Mouse (Mus musculus) MEL (cell line): Measurements from ENCODE around the gene Camk1d. TPM values are rescaled to one million over a fixed set of nuclear protein-coding genes. Genes with fewer than 3 reads are reported as not detected.

ENCODE experiments used
- DNase-seq: peaks from one replicate; pipeline ENCODE4 v3.0.0; 2011; ENCODE audit warnings: low read depth, low spot score
- H3K27ac ChIP-seq: 2 replicates; pipeline ENCODE4 v1.5.1; 2012; ENCODE audit warnings: low read depth, mild to moderate bottlenecking, control low read depth, low read length, moderate library complexity; ENCODE audit not compliant: control insufficient read depth
- H3K27me3 ChIP-seq, 2 experiments: fragments of 150-350 bp in 1 of 2; sonication (generic) in 1 of 2; 2 replicates each; pipeline ENCODE4 v1.6.1; 2012; ENCODE audit warnings: low read length in 2 of 2, mild to moderate bottlenecking in 2 of 2, improper control_type of control experiment in 1 of 2, moderate library complexity in 1 of 2; ENCODE audit not compliant: insufficient read depth in 2 of 2, control insufficient read depth in 1 of 2
- H3K36me3 ChIP-seq, 2 experiments: 2 replicates each; pipeline ENCODE4 v1.6.1; 2012 to 2014; ENCODE audit warnings: low read length in 2 of 2, improper control_type of control experiment in 1 of 2, inconsistent platforms in 1 of 2, mild to moderate bottlenecking in 1 of 2; ENCODE audit not compliant: insufficient read depth in 2 of 2, control insufficient read depth in 1 of 2
- H3K4me1 ChIP-seq, 2 experiments: fragments of 150-350 bp in 1 of 2; sonication (generic) in 1 of 2; 2 replicates each; pipeline ENCODE4 v1.6.1; 2012; ENCODE audit warnings: low read length in 2 of 2, improper control_type of control experiment in 1 of 2, mild to moderate bottlenecking in 1 of 2; ENCODE audit not compliant: insufficient read depth in 2 of 2, control insufficient read depth in 1 of 2
- H3K4me3 ChIP-seq, 2 experiments: fragments of 150-350 bp in 1 of 2; sonication (generic) in 1 of 2; 2 replicates each; pipeline ENCODE4 v1.5.1; 2012; ENCODE audit warnings: low read depth in 2 of 2, low read length in 2 of 2, mild to moderate bottlenecking in 2 of 2, moderate library complexity in 2 of 2, control low read depth in 1 of 2, improper control_type of control experiment in 1 of 2; ENCODE audit not compliant: control insufficient read depth in 1 of 2, insufficient read depth in 1 of 2
- H3K79me2 ChIP-seq: 2 replicates; pipeline ENCODE4 v1.6.1; 2012; ENCODE audit warnings: mild to moderate bottlenecking, low read length, moderate library complexity; ENCODE audit not compliant: control insufficient read depth, poor library complexity, insufficient read depth
- H3K9ac ChIP-seq: 2 replicates; pipeline ENCODE4 v1.6.1; 2012; ENCODE audit warnings: low read depth, mild to moderate bottlenecking, control low read depth, low read length, moderate library complexity; ENCODE audit not compliant: control insufficient read depth, poor library complexity, severe bottlenecking
- H3K9me3 ChIP-seq: fragments of 150-350 bp; sonication (generic); replicated peaks from 2 replicates; pipeline ENCODE4 v1.6.1; 2012; ENCODE audit warnings: mild to moderate bottlenecking, low read length, improper control_type of control experiment, moderate library complexity; ENCODE audit not compliant: insufficient read depth
- BHLHE40 ChIP-seq: IDR thresholded peaks from 2 replicates; pipeline ENCODE4 v1.6.1; 2012; ENCODE audit warnings: low read depth, mild to moderate bottlenecking, inconsistent platforms, low read length, improper control_type of control experiment, borderline replicate concordance
- CHD1 ChIP-seq: IDR thresholded peaks from 2 replicates; pipeline ENCODE4 v1.6.1; 2012; ENCODE audit warnings: low read depth, mild to moderate bottlenecking, inconsistent platforms, low read length, improper control_type of control experiment
- CHD2 ChIP-seq: IDR thresholded peaks from 2 replicates; pipeline ENCODE4 v1.6.1; 2011; ENCODE audit warnings: low read length, improper control_type of control experiment
- E2F4 ChIP-seq: IDR thresholded peaks from 2 replicates; pipeline ENCODE4 v1.6.1; 2011; ENCODE audit warnings: low read depth, low read length, improper control_type of control experiment, borderline replicate concordance
- ELF1 ChIP-seq: IDR thresholded peaks from 2 replicates; pipeline ENCODE4 v1.6.1; 2014; ENCODE audit warnings: low read depth, mild to moderate bottlenecking, inconsistent platforms, low read length, improper control_type of control experiment, moderate library complexity
- EP300 ChIP-seq, 2 experiments: IDR thresholded peaks; 2 replicates each; pipeline ENCODE4 v1.6.1; 2011; ENCODE audit warnings: improper control_type of control experiment in 2 of 2, low read length in 2 of 2, low read depth in 1 of 2, mild to moderate bottlenecking in 1 of 2
- ETS1 ChIP-seq: IDR thresholded peaks from 2 replicates; pipeline ENCODE4 v1.6.1; 2012; ENCODE audit warnings: low read depth, mild to moderate bottlenecking, inconsistent platforms, low read length, improper control_type of control experiment, moderate library complexity
- GATA1 ChIP-seq: IDR thresholded peaks from 2 replicates; pipeline ENCODE4 v1.6.1; 2011; ENCODE audit warnings: low read depth, low read length, improper control_type of control experiment
- JUND ChIP-seq: IDR thresholded peaks from 2 replicates; pipeline ENCODE4 v1.6.1; 2011; ENCODE audit warnings: low read depth, mild to moderate bottlenecking, improper control_type of control experiment, low read length
- MAFK ChIP-seq: IDR thresholded peaks from 2 replicates; pipeline ENCODE4 v1.6.1; 2011; ENCODE audit warnings: low read depth, mild to moderate bottlenecking, low read length, improper control_type of control experiment, borderline replicate concordance
- MAX ChIP-seq: IDR thresholded peaks from 2 replicates; pipeline ENCODE4 v1.6.1; 2011; ENCODE audit warnings: low read length, improper control_type of control experiment
- MYB ChIP-seq: IDR thresholded peaks from 2 replicates; pipeline ENCODE4 v1.6.1; 2011; ENCODE audit warnings: mild to moderate bottlenecking, low read depth, low read length, improper control_type of control experiment
- MYC ChIP-seq: IDR thresholded peaks from 2 replicates; pipeline ENCODE4 v1.6.1; 2011; ENCODE audit warnings: low read depth, mild to moderate bottlenecking, low read length, improper control_type of control experiment, moderate library complexity
- NELFE ChIP-seq: IDR thresholded peaks from 2 replicates; pipeline ENCODE4 v1.6.1; 2011; ENCODE audit warnings: low read depth, low read length, improper control_type of control experiment
- NRF1 ChIP-seq: IDR thresholded peaks from 2 replicates; pipeline ENCODE4 v1.6.1; 2014; ENCODE audit warnings: low read depth, mild to moderate bottlenecking, inconsistent platforms, low read length, improper control_type of control experiment, moderate library complexity; ENCODE audit not compliant: poor library complexity, insufficient read depth, severe bottlenecking
- POLR2A ChIP-seq, 2 experiments: IDR thresholded peaks; 2 replicates each; pipeline ENCODE4 v1.6.1; 2011 to 2012; ENCODE audit warnings: low read length in 2 of 2, mild to moderate bottlenecking in 2 of 2, control low read depth in 1 of 2, improper control_type of control experiment in 1 of 2, low read depth in 1 of 2, moderate library complexity in 1 of 2; ENCODE audit not compliant: control insufficient read depth in 1 of 2, insufficient read depth in 1 of 2, poor library complexity in 1 of 2
- POLR2AphosphoS2 ChIP-seq: IDR thresholded peaks from 2 replicates; pipeline ENCODE4 v1.6.1; 2011; ENCODE audit warnings: low read length, improper control_type of control experiment
- POLR2AphosphoS5 ChIP-seq: IDR thresholded peaks from 2 replicates; pipeline ENCODE4 v1.6.1; 2012; ENCODE audit warnings: low read depth, borderline replicate concordance, mild to moderate bottlenecking, inconsistent platforms, low read length, moderate library complexity, mixed read lengths
- RCOR1 ChIP-seq: IDR thresholded peaks from 2 replicates; pipeline ENCODE4 v1.6.1; 2012; ENCODE audit warnings: low read depth, mild to moderate bottlenecking, inconsistent platforms, low read length, improper control_type of control experiment
- SMC3 ChIP-seq: IDR thresholded peaks from 2 replicates; pipeline ENCODE4 v1.6.1; 2011; ENCODE audit warnings: low read depth, low read length, improper control_type of control experiment
- TAL1 ChIP-seq: IDR thresholded peaks from 2 replicates; pipeline ENCODE4 v1.6.1; 2012; ENCODE audit warnings: mild to moderate bottlenecking, inconsistent platforms, low read length, moderate library complexity, mixed read lengths
- TCF12 ChIP-seq: IDR thresholded peaks from 2 replicates; pipeline ENCODE4 v1.6.1; 2014; ENCODE audit warnings: low read depth, mild to moderate bottlenecking, inconsistent platforms, low read length, improper control_type of control experiment, moderate library complexity
- UBTF ChIP-seq: IDR thresholded peaks from 2 replicates; pipeline ENCODE4 v1.6.1; 2012; ENCODE audit warnings: low read depth, mild to moderate bottlenecking, inconsistent platforms, low read length, improper control_type of control experiment, moderate library complexity, borderline replicate concordance; ENCODE audit not compliant: insufficient read depth
- USF2 ChIP-seq, 2 experiments: IDR thresholded peaks; 2 replicates each; pipeline ENCODE4 v1.6.1; 2011 to 2012; ENCODE audit warnings: improper control_type of control experiment in 2 of 2, low read length in 2 of 2, borderline replicate concordance in 1 of 2, inconsistent platforms in 1 of 2, low read depth in 1 of 2, mild to moderate bottlenecking in 1 of 2; ENCODE audit not compliant: insufficient read depth in 1 of 2
- ZC3H11A ChIP-seq: IDR thresholded peaks from 2 replicates; pipeline ENCODE4 v1.6.1; 2012; ENCODE audit warnings: low read depth, mild to moderate bottlenecking, inconsistent platforms, low read length, improper control_type of control experiment
- ZNF384 ChIP-seq: IDR thresholded peaks from 2 replicates; pipeline ENCODE4 v1.6.1; 2012; ENCODE audit warnings: low read depth, mild to moderate bottlenecking, inconsistent platforms, low read length, improper control_type of control experiment
- polyA plus RNA-seq, 2 experiments: library from polyadenylated mRNA; stranded (reverse) in 1 of 2; unstranded in 1 of 2; fragments of >175 nt in 1 of 2; fragments of >200 nt in 1 of 2; gene quantifications; 2 replicates each; pipeline versions ENCODE4 v1.2.1 to v1.2.4; 2012; ENCODE audit warnings: low replicate concordance in 2 of 2, low read depth in 1 of 2; ENCODE audit not compliant: insufficient read length in 2 of 2, insufficient read depth in 1 of 2, missing spikeins in 1 of 2
- total RNA-seq: library from RNA; depleted of rRNA; stranded (reverse); fragments of 300-350 nt; gene quantifications from 2 replicates; pipeline ENCODE4 v1.2.3, GENCODE M21; 2012

Gene Camk1d
- total and polyA plus RNA-seq, 3 experiments, result 2.9 to 4.4 TPM; not detected in 1

- no peaks in the 10 kb centered on the region for H3K79me2 ChIP-seq
- no peak overlapping the region for H3K27ac ChIP-seq
- no peak overlapping the region for H3K4me3 ChIP-seq
- H3K36me3 ChIP-seq, result no peaks in the 10 kb centered on the region
- TF ChIP-seq BHLHE40 (no peak), SMC3 (no peak), NELFE (no peak), GATA1 (no peak)
- TF ChIP-seq, all 39 proteins: peak for 0
- peaks cover 3 to 6% of the 10 kb centered on the region in 2 experiments; a peak in 2 of 4 replicates for H3K4me1 ChIP-seq
- H3K9me3 ChIP-seq, result no peaks in the 10 kb centered on the region
- DNase-seq, result no peak
- no peak overlapping the region for H3K9ac ChIP-seq
- H3K27me3 ChIP-seq, result no peaks in the 10 kb centered on the region
These were observed 256.2 kb downstream of the Camk1d start for GRCm38 (mm10) chr2:5458075-5458494.

- Histone ChIP-seq H3K4me1 (peaks cover 3 to 6% of the 10 kb centered on the region in 2 experiments; a peak in 2 of 4 replicates), H3K36me3 (no peaks in the 10 kb centered on the region)
- DNase-seq, result peak; percentile 53
These were observed 258.2 kb downstream of the Camk1d start for GRCm38 (mm10) chr2:5456108-5456507.

GRCm38 (mm10) chr2:5454830-5455229, 259.5 kb downstream of the Camk1d start:
- Histone ChIP-seq H3K27ac (no peak overlapping the region), H3K79me2 (no peaks in the 10 kb centered on the region), H3K4me3 (no peak overlapping the region), H3K27me3 (no peaks in the 10 kb centered on the region), H3K4me1 (peaks cover 3 to 6% of the 10 kb centered on the region in 2 experiments; a peak in 2 of 4 replicates), H3K36me3 (no peaks in the 10 kb centered on the region), H3K9ac (no peak overlapping the region), H3K9me3 (no peaks in the 10 kb centered on the region)
- no peak for DNase-seq
- TF ChIP-seq POLR2AphosphoS2 (no peak), CHD1 (no peak), USF2 (IDR thresholded peaks at IDR 0.05; ENCODE audit: borderline replicate concordance in 1 of 2, insufficient read depth in 1 of 2, low read depth in 1 of 2, low read length in 2 of 2) (no peak), JUND (no peak), POLR2A (IDR thresholded peaks at IDR 0.05; ENCODE audit: control insufficient read depth in 1 of 2, insufficient read depth in 1 of 2, low read depth in 1 of 2, low read length in 2 of 2, poor library complexity in 1 of 2) (no peak), BHLHE40 (no peak), CHD2 (no peak), ELF1 (no peak), MYC (no peak), SMC3 (no peak), MAFK (no peak), ZC3H11A (no peak), TCF12 (no peak), E2F4 (no peak), POLR2AphosphoS5 (no peak), UBTF (no peak), EP300 (IDR thresholded peaks at IDR 0.05; ENCODE audit: low read depth in 1 of 2, low read length in 2 of 2) (no peak), MYB (no peak)

More at GRCm38 (mm10) chr2:5456108-5456507, 258.2 kb downstream of the Camk1d start:
- H3K9me3 ChIP-seq, result no peaks in the 10 kb centered on the region
- no peak overlapping the region for H3K9ac ChIP-seq
- H3K27ac ChIP-seq, result no peak overlapping the region
- H3K79me2 ChIP-seq, result no peaks in the 10 kb centered on the region
- no peak overlapping the region for H3K4me3 ChIP-seq
- no peaks in the 10 kb centered on the region for H3K27me3 ChIP-seq
- peak; percentile 22; the same call in 1 of the 2 replicates for TF ChIP-seq TAL1
- TF ChIP-seq NRF1, result no peak
- TF ChIP-seq ETS1, result peak; percentile 74; the same call in 1 of the 2 replicates
- TF ChIP-seq POLR2AphosphoS2, result no peak
- no peak for TF ChIP-seq ZNF384
- TF ChIP-seq MAX, result no peak
- TF ChIP-seq EP300 (IDR thresholded peaks at IDR 0.05; ENCODE audit: low read depth in 1 of 2, low read length in 2 of 2), result peak; percentile 49 to 54; a peak in 3 of 4 replicates
- TF ChIP-seq CHD1, result no peak
- TF ChIP-seq TCF12, result peak; percentile 28; the same call in 1 of the 2 replicates
- TF ChIP-seq BHLHE40, result no peak
- TF ChIP-seq RCOR1, result no peak
- TF ChIP-seq GATA1, result peak; percentile 37; the same call in 1 of the 2 replicates
- TF ChIP-seq, all 39 proteins: peak for 5
